Mouse (Mus musculus) spleen, adult 2 months (tissue): ENCODE measurements around the gene Sap30.

Source experiments
- CTCF ChIP-seq: fragments of 200-500 bp; IDR thresholded peaks from 2 replicates; pipeline ENCODE4 v1.5.1; 2011; ENCODE audit warnings: mild to moderate bottlenecking, inconsistent platforms; ENCODE audit not compliant: insufficient read depth, insufficient read length, insufficient replicate concordance; ENCODE audit errors: extremely low read depth
- POLR2A ChIP-seq: fragments of 200-500 bp; IDR thresholded peaks from 2 replicates; pipeline ENCODE4 v1.6.1; 2011; ENCODE audit warnings: low read depth, low read length, inconsistent platforms

- TF ChIP-seq CTCF (no peak), POLR2A (no peak)
These were observed 19.0 kb downstream of the Sap30 start for GRCm38 (mm10) chr8:57468624-57469023.
